ENCODE assay signal across 15 mouse cellular contexts in the genomic region with DNA sequence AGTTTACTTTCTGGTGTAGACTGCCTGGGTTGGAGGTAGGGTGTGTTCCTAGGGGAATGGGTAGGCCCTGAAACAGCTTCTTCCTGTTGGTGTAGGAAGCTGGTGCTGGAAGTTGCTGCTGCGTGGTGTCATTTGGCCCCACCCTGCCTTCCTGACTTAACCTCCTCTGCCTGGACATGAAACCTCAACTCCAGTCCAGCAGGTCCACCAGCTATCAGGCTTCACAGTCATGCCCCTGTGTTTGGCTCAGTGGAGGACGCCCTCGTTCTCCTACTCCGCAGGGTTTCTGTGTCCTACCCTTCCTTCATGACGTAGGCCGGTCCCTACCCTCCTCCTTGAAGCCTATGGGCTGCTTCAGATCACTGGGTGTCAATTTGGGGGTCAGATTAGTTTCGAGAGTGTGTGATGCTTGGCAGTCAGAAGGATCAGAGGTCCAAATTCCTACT. TPM values are rescaled to one million over a fixed set of nuclear protein-coding genes. Genes with fewer than 3 reads are reported as not detected.
DNase-seq lines count a peak whose midpoint lies in the region; ATAC-seq lines count a peak whose summit lies in the region.
"Had no signal": no experiment of that assay in that cellular context is flagged by ENCODE, and none has a peak within 500 bp of the region (broad histone marks: within the 10 kb centered on the region; RNA-seq: fewer than 3 reads in every experiment).

No protein-coding gene starts in this region.

- no peaks in the 10 kb centered on the region for H3K27me3 ChIP-seq in heart, embryonic 11.5 days (ENCODE audit: control insufficient read depth, insufficient read depth, low read length)
- no peaks in the 10 kb centered on the region for H3K27me3 ChIP-seq in midbrain, embryonic 10.5 days (ENCODE audit: low read depth, poor library complexity, severe bottlenecking)
- H3K27me3 ChIP-seq in midbrain, embryonic 16.5 days (ENCODE audit: control insufficient read depth, insufficient read depth, low read depth, low read length), result no peaks in the 10 kb centered on the region
- H3K27me3 ChIP-seq in stomach, embryonic 15.5 days (replicated peaks), result no peaks in the 10 kb centered on the region
- H3K27me3 ChIP-seq: neural tube, embryonic 12.5 days had no signal

- H3K4me1 ChIP-seq in heart, embryonic 11.5 days (ENCODE audit: control insufficient read depth, insufficient read depth, low read length), result peaks cover 17% of the 10 kb centered on the region
- peaks cover 32% of the 10 kb centered on the region for H3K4me1 ChIP-seq in midbrain, embryonic 10.5 days
- peaks cover 11% of the 10 kb centered on the region for H3K4me1 ChIP-seq in midbrain, embryonic 16.5 days (ENCODE audit: control insufficient read depth, insufficient read depth, low read length)
- peaks cover 27% of the 10 kb centered on the region for H3K4me1 ChIP-seq in stomach, embryonic 15.5 days

- H3K4me2 ChIP-seq in heart, embryonic 11.5 days, result no peak overlapping the region
- no peak overlapping the region for H3K4me2 ChIP-seq in midbrain, embryonic 16.5 days (ENCODE audit: low read length)
- no peak overlapping the region for H3K4me2 ChIP-seq in stomach, embryonic 15.5 days

- H3K9ac ChIP-seq in heart, embryonic 11.5 days (ENCODE audit: low read depth, low read length), result no peak overlapping the region
- H3K9ac ChIP-seq in midbrain, embryonic 16.5 days (ENCODE audit: low read depth, low read length), result no peak overlapping the region
- no peak overlapping the region for H3K9ac ChIP-seq in stomach, embryonic 15.5 days
- H3K9ac ChIP-seq: neural tube, embryonic 12.5 days had no signal

- no peak for DNase-seq in heart, postnatal 14 days
- DNase-seq in midbrain, embryonic 10.5 days (ENCODE audit: low spot score), result no peak
- peak; percentile 18 to 23 for DNase-seq in heart, postnatal 10 days
- no peak for DNase-seq in c-Kit-positive CD71-positive TER-119-positive erythroid progenitor cells, embryonic 14.5 days (ENCODE audit: low spot score)
- no peak for DNase-seq in left cerebral cortex, postnatal 14 days (ENCODE audit: low spot score in 2 of 2)
- DNase-seq: right cerebral cortex, postnatal 25 days had no signal

- H3K36me3 ChIP-seq in heart, embryonic 11.5 days (ENCODE audit: control insufficient read depth, insufficient read depth, low read length), result no peaks in the 10 kb centered on the region
- H3K36me3 ChIP-seq in midbrain, embryonic 10.5 days, result no peaks in the 10 kb centered on the region
- H3K36me3 ChIP-seq in midbrain, embryonic 16.5 days (ENCODE audit: control insufficient read depth, insufficient read depth, low read length), result no peaks in the 10 kb centered on the region
- no peaks in the 10 kb centered on the region for H3K36me3 ChIP-seq in stomach, embryonic 15.5 days
- H3K36me3 ChIP-seq: neural tube, embryonic 12.5 days had no signal

- intact Hi-C loops in heart, postnatal 14 days (cut with DNase I), result no loop called here
- intact Hi-C loops in heart, postnatal 10 days (cut with DNase I), result loop anchor here (5.0 kb wide), 1 partner anchor 303 kb away; no protein-coding TSS in a partner anchor
- intact Hi-C loops in left cerebral cortex, postnatal 14 days (cut with DNase I), result loop anchor here (10.0 kb wide), 1 partner anchor 280 kb away; no protein-coding TSS in a partner anchor

- H3K9me3 ChIP-seq in heart, embryonic 11.5 days (replicated peaks; ENCODE audit: control insufficient read depth, low read length), result no peaks in the 10 kb centered on the region
- H3K9me3 ChIP-seq in midbrain, embryonic 10.5 days (replicated peaks), result no peaks in the 10 kb centered on the region
- H3K9me3 ChIP-seq in midbrain, embryonic 16.5 days (replicated peaks; ENCODE audit: control insufficient read depth, low read length, poor library complexity, severe bottlenecking), result no peaks in the 10 kb centered on the region
- H3K9me3 ChIP-seq in stomach, embryonic 15.5 days, result no peaks in the 10 kb centered on the region
- H3K9me3 ChIP-seq: neural tube, embryonic 12.5 days had no signal

- WGBS in heart, embryonic 11.5 days (ENCODE audit: insufficient replicate concordance), result 80% methylated on average over 7 of the region's 7 CpGs
- 87% methylated on average over 7 of the region's 7 CpGs for WGBS in midbrain, embryonic 10.5 days
- WGBS in midbrain, embryonic 16.5 days, result 80% methylated on average over 7 of the region's 7 CpGs
- WGBS in stomach, embryonic 15.5 days, result 78% methylated on average over 7 of the region's 7 CpGs

- H3K27ac ChIP-seq in heart, embryonic 11.5 days (ENCODE audit: low read depth, low read length), result peak overlapping the region; percentile 98; the same call in 1 of the 2 replicates
- H3K27ac ChIP-seq in midbrain, embryonic 10.5 days (replicated peaks), result no peak overlapping the region
- no peak overlapping the region for H3K27ac ChIP-seq in midbrain, embryonic 16.5 days (ENCODE audit: low read length)
- peak overlapping the region; percentile 82; the same call in 1 of the 2 replicates for H3K27ac ChIP-seq in stomach, embryonic 15.5 days
- H3K27ac ChIP-seq: neural tube, embryonic 12.5 days had no signal

- no peak for ATAC-seq in heart, embryonic 11.5 days (replicated peaks; ENCODE audit: insufficient number of reproducible peaks, low FRiP score, low TSS enrichment)
- no peak for ATAC-seq in midbrain, embryonic 16.5 days
- no peak for ATAC-seq in stomach, embryonic 15.5 days (ENCODE audit: insufficient read depth, low FRiP score, low read depth)

- peak overlapping the region; percentile 90; the same call in 1 of the 2 replicates for H3K4me3 ChIP-seq in heart, embryonic 11.5 days (ENCODE audit: low read depth, low read length)
- H3K4me3 ChIP-seq in midbrain, embryonic 10.5 days, result 0 out of 2 replicates have a peak overlapping the region, but pooled peaks have one; percentile 89
- H3K4me3 ChIP-seq in midbrain, embryonic 16.5 days (ENCODE audit: low read depth, low read length), result no peak overlapping the region
- no peak overlapping the region for H3K4me3 ChIP-seq in stomach, embryonic 15.5 days (replicated peaks)

RNA-seq across cellular contexts. Expression of a gene that starts 4.9 kb away (rescaled TPM):
- polyA plus RNA-seq in heart, embryonic 11.5 days (2014; fragmentation: Nextera tagmentation; extraction: Ambion mirVana), result 33.1 and 36.6 TPM in 2 replicates
- 10 to 100 TPM; 37.0 to 40.7 TPM for total RNA-seq in heart, postnatal 14 days (2021)
- 19.7 and 28.5 TPM in 2 replicates for polyA plus RNA-seq in midbrain, embryonic 10.5 days (2016; fragmentation: Nextera tagmentation; extraction: Ambion mirVana)
- 37.2 and 40.8 TPM in 2 replicates for polyA plus RNA-seq in midbrain, embryonic 16.5 days (2015; fragmentation: Nextera tagmentation; extraction: Ambion mirVana)
- total RNA-seq in heart, postnatal 10 days (2021), result 10 to 100 TPM; 36.3 to 39.9 TPM
- polyA plus RNA-seq in stomach, embryonic 15.5 days (2015; fragmentation: Nextera tagmentation; extraction: Ambion mirVana), result 36.1 and 37.8 TPM in 2 replicates
- 10 to 100 TPM; 80.7 to 83.7 TPM for total RNA-seq in left cerebral cortex, postnatal 14 days (2021)

RNA-seq across cellular contexts. Expression of a gene that starts 56.3 kb away (rescaled TPM):
- 2.1 and 3.5 TPM in 2 replicates for polyA plus RNA-seq in heart, embryonic 11.5 days (2014; fragmentation: Nextera tagmentation; extraction: Ambion mirVana)
- not detected for total RNA-seq in heart, postnatal 14 days (2021)
- polyA plus RNA-seq in midbrain, embryonic 10.5 days (2016; fragmentation: Nextera tagmentation; extraction: Ambion mirVana), result 2.1 and 4.3 TPM in 2 replicates
- not detected in 2 replicates for polyA plus RNA-seq in midbrain, embryonic 16.5 days (2015; fragmentation: Nextera tagmentation; extraction: Ambion mirVana)
- total RNA-seq in heart, postnatal 10 days (2021), result not detected
- 2.5 TPM in 1 of 2 replicates, not detected in the other for polyA plus RNA-seq in stomach, embryonic 15.5 days (2015; fragmentation: Nextera tagmentation; extraction: Ambion mirVana)
- not detected for total RNA-seq in left cerebral cortex, postnatal 14 days (2021)
- total RNA-seq: layer of hippocampus, postnatal 10 days had no signal
- polyA plus RNA-seq: brain, embryonic 14.5 days; embryonic facial prominence, embryonic 11.5 days; frontal cortex, adult 2 months; liver, embryonic 16.5 days; neural tube, embryonic 12.5 days had no signal

Comparison
In these comparisons a context has a peak if more than half of its experiments do, and no peak if none do; other contexts are left out.
1. H3K4me3 ChIP-seq: peak in heart, embryonic 11.5 days (single experiment) and midbrain, embryonic 10.5 days (single experiment); none in midbrain, embryonic 16.5 days (single experiment) and stomach, embryonic 15.5 days (single experiment).
2. DNase-seq: peak in heart, postnatal 10 days (2 of 2); none in heart, postnatal 14 days (0 of 2), midbrain, embryonic 10.5 days (single experiment), c-Kit-positive CD71-positive TER-119-positive erythroid progenitor cells, embryonic 14.5 days (single experiment) and left cerebral cortex, postnatal 14 days (0 of 2).
3. H3K27ac ChIP-seq: peak in heart, embryonic 11.5 days (single experiment) and stomach, embryonic 15.5 days (single experiment); none in midbrain, embryonic 10.5 days (single experiment) and midbrain, embryonic 16.5 days (single experiment).